Mouse (Mus musculus) kidney, embryonic 14.5 days (tissue): ENCODE measurements around the gene Olfm2. TPM values are rescaled to one million over a fixed set of nuclear protein-coding genes. Genes with fewer than 3 reads are reported as not detected.

Experiments
- ATAC-seq: fragments of 200-750 bp; cut with Nextera tagmentation; 2 replicates; pipeline ENCODE4 v1.8.0; 2017; ENCODE audit warnings: moderate number of reproducible peaks, mild to moderate bottlenecking, moderate TSS enrichment, moderate library complexity; ENCODE audit not compliant: low FRiP score, low TSS enrichment
- H3K27ac ChIP-seq: fragments of 300-500 bp; sonication (generic); 2 replicates; pipeline ENCODE4 v1.5.1; 2014; ENCODE audit warnings: low read depth, mild to moderate bottlenecking, low read length, moderate library complexity, mixed read lengths
- H3K27me3 ChIP-seq: fragments of 300-500 bp; sonication (generic); 2 replicates; pipeline ENCODE4 v1.6.1; 2014; ENCODE audit warnings: mild to moderate bottlenecking, low read length; ENCODE audit not compliant: control insufficient read depth, insufficient read depth
- H3K36me3 ChIP-seq: fragments of 300-500 bp; sonication (generic); 2 replicates; pipeline ENCODE4 v1.6.1; 2014; ENCODE audit warnings: low read length, mixed read lengths; ENCODE audit not compliant: control insufficient read depth, insufficient read depth
- H3K4me1 ChIP-seq: fragments of 300-500 bp; sonication (generic); 2 replicates; pipeline ENCODE4 v1.6.1; 2014; ENCODE audit warnings: low read length, mixed read lengths; ENCODE audit not compliant: control insufficient read depth, insufficient read depth
- H3K4me2 ChIP-seq: fragments of 300-500 bp; sonication (generic); replicated peaks from 2 replicates; pipeline ENCODE4 v1.6.1; 2014; ENCODE audit warnings: low read depth, mild to moderate bottlenecking, low read length
- H3K4me3 ChIP-seq: fragments of 300-500 bp; sonication (generic); 2 replicates; pipeline ENCODE4 v1.5.1; 2014; ENCODE audit warnings: mild to moderate bottlenecking, low read length
- H3K9ac ChIP-seq: fragments of 300-500 bp; sonication (generic); 2 replicates; pipeline ENCODE4 v1.6.1; 2014; ENCODE audit warnings: low read depth, mild to moderate bottlenecking, low read length, moderate library complexity
- H3K9me3 ChIP-seq: fragments of 300-500 bp; sonication (generic); 2 replicates; pipeline ENCODE4 v1.6.1; 2016; ENCODE audit warnings: low read length; ENCODE audit not compliant: control insufficient read depth
- WGBS: fragments of 180-500 bp; shearing (Covaris S2); extraction: QIAGEN DNeasy Blood & Tissue Kit; methylation state at CpG from one replicate; pipeline ENCODE4 v1.1.7; 2014; 5-methylcytosine and 5-hydroxymethylcytosine counted together
- polyA plus RNA-seq: library from polyadenylated mRNA; unstranded; fragments of >200 nt; fragmentation: Nextera tagmentation; extraction: Ambion mirVana; gene quantifications from 2 replicates; pipeline ENCODE4 v1.2.1, GENCODE M21; 2014

The Olfm2 gene
- polyA plus RNA-seq, 1 experiment from 2014 or later, result 5.1 TPM

DNA sequence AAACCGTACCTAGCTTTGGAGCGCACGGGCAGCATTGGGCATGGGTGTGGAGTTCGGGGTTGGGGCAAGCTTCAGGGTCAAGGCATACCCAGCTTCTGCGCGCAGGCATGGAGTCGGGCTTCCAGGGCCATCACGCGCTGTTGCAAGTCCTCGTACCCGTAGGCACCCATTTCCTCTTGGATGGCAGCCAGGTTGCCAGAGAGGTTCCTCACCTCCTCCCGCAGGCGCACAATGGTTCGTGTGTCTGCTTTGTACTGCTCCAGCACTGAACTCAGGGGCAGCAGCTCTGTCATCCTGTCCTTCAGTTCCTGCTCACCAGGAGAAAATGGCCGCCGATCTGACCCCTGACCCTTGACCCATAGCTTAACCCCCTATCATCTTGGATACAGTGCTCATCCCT is 74.1 kb downstream of the Olfm2 start:
- no peaks in the 10 kb centered on the region for H3K9me3 ChIP-seq
- WGBS, result 84% methylated on average over 16 of the region's 16 CpGs
- no peak overlapping the region for H3K9ac ChIP-seq
- H3K27me3 ChIP-seq, result no peaks in the 10 kb centered on the region
- H3K27ac ChIP-seq, result no peak overlapping the region
- H3K4me3 ChIP-seq, result no peak overlapping the region
- H3K4me2 ChIP-seq, result no peak overlapping the region
- H3K4me1 ChIP-seq, result no peaks in the 10 kb centered on the region
- ATAC-seq, result no peak
- no peaks in the 10 kb centered on the region for H3K36me3 ChIP-seq

DNA sequence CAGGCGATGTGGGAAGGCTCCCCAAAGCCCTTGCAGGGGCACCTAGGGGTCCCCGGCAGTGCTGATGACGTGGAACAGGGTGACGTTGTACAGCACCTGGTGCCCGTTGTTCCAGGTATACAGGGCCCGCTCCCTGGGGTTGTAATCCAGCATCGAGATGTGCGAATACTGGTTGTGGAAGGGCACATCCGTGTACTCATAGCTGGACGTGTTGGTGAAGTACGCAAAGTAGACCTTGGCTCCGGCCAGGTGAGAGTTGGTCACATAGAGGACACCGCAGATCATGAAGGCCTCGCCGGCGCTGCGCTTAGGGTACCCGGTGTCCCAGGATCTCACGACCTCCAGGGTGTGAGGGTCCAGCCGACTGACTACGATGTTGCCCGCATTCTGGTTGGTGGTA is 78.1 kb downstream of the Olfm2 start:
- no peak overlapping the region for H3K4me2 ChIP-seq
- no peak overlapping the region for H3K9ac ChIP-seq
- no peak overlapping the region for H3K4me3 ChIP-seq
- peaks cover 12% of the 10 kb centered on the region; the same call in 1 of the 2 replicates for H3K4me1 ChIP-seq
- H3K27ac ChIP-seq, result no peak overlapping the region
- no peaks in the 10 kb centered on the region for H3K9me3 ChIP-seq
- 92% methylated on average over 22 of the region's 22 CpGs for WGBS
- H3K27me3 ChIP-seq, result no peaks in the 10 kb centered on the region
- peaks cover 18% of the 10 kb centered on the region for H3K36me3 ChIP-seq
- ATAC-seq, result no peak

DNA sequence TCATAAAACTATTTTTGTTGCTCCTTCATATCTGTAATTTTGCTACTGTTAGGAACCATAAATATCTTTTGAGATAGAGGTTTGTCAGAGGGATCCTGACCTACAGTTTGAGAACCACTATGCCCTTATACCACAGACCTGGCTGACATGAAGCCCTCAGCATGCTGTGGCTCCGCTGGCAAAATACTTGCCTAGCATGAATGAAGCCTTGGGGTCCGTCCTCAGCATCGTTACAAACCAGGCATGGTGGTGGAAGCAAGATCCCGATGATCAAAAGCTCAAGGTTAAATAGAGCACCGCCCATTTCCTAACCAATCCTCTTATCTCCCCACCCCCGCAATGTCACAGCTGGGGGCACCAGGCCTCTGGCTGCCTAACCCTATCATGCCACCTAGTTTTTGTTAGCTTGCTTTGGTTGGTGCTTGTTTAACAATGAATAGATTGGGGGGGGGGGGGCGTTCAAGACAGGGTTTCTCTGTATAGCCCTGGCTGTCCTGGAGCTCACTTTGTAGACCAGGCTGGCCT is 79.6 kb downstream of the Olfm2 start:
- no peaks in the 10 kb centered on the region for H3K27me3 ChIP-seq
- no peak for ATAC-seq
- H3K4me2 ChIP-seq, result no peak overlapping the region

DNA sequence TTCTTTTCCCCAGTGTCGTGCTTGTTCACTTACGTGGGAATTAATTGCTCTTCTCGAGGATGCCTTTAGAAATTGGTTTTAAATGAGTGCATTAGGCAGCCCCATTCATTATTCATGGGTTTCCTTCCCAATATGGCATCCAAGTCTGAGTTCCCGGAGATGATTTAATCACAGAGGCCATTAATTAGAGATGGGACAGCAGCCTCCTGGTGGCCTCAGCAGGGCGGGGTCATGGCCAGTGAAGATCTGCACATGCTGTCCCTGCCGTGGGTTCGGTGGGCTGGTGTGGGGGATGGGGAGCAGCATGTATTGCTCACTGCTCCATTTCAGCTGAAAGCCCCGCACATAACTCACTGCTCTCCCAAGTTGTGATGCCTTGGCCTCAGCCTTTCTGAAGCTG is 80.2 kb downstream of the Olfm2 start:
- Histone ChIP-seq H3K4me1 (peaks cover 12% of the 10 kb centered on the region; the same call in 1 of the 2 replicates), H3K4me2 (no peak overlapping the region), H3K27me3 (no peaks in the 10 kb centered on the region), H3K36me3 (peaks cover 36% of the 10 kb centered on the region), H3K27ac (no peak overlapping the region), H3K9ac (no peak overlapping the region), H3K4me3 (no peak overlapping the region), H3K9me3 (no peaks in the 10 kb centered on the region)
- no peak for ATAC-seq
- 21% methylated on average over 8 of the region's 8 CpGs for WGBS

More for the DNA sequence above, 79.6 kb downstream of the Olfm2 start:
- 16% methylated on average over 7 of the region's 7 CpGs for WGBS
- no peak overlapping the region for H3K9ac ChIP-seq
- no peaks in the 10 kb centered on the region for H3K9me3 ChIP-seq
- no peak overlapping the region for H3K27ac ChIP-seq
- H3K36me3 ChIP-seq, result peaks cover 30% of the 10 kb centered on the region
- no peak overlapping the region for H3K4me3 ChIP-seq
- peaks cover 12% of the 10 kb centered on the region; the same call in 1 of the 2 replicates for H3K4me1 ChIP-seq

DNA sequence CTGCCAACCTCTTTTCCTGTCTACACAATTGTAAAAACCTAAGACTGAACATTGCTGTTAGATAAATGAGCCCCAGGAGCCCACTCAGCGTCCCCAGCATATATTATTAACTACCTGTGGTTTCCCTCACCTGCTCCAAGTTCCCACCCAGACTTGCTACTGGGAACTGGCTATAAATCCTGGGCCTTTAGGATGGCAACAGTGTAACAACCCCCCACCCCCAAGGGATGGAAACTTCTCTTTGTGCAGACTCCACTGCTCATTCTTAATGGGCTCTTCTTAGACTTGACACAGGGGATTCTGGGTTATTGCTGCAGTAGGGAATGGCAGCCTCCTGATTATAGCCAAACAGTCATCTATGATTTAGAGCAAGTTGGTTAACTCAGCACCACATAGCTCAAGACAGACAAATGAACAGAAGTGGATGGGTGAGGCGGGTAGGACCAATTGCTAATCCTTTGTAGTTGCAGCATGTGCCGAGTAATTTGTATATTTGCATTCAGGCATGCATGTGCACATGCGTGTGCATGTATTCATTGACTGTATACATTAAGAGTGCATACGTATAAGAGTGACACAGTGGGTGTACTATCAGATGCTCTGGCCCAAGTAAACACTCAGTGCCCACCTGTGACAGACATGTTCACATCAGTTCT is 81.0 kb downstream of the Olfm2 start:
- H3K27ac ChIP-seq, result no peak overlapping the region
- 73% methylated on average over 5 of the region's 5 CpGs for WGBS
- ATAC-seq, result no peak
- no peak overlapping the region for H3K9ac ChIP-seq
- H3K27me3 ChIP-seq, result no peaks in the 10 kb centered on the region
- H3K4me1 ChIP-seq, result peaks cover 12% of the 10 kb centered on the region; the same call in 1 of the 2 replicates
- no peak overlapping the region for H3K4me3 ChIP-seq
- H3K4me2 ChIP-seq, result no peak overlapping the region
- H3K36me3 ChIP-seq, result peaks cover 45% of the 10 kb centered on the region
- no peaks in the 10 kb centered on the region for H3K9me3 ChIP-seq

DNA sequence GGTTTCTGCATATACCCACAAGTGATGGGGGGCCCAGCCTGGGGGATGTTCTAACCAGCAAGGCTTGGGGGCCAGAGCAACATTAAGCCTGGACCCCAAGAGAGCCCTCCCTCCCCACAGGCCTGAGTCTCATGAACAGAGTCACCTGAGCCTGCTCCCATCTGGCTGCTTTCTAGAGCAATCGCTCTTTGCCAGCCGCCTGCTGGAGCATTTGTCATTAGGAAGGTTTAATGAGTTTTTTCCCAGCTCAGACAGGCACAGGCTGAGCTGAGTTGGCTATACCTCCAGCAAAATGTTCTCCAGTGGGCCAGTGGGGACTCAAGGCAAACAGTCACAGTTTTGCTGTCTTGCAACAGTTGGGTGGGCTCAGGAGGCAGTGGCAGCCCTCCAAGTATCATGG is 81.8 kb downstream of the Olfm2 start:
- no peaks in the 10 kb centered on the region for H3K9me3 ChIP-seq
- H3K4me3 ChIP-seq, result no peak overlapping the region
- no peak overlapping the region for H3K4me2 ChIP-seq
- H3K36me3 ChIP-seq, result peaks cover 52% of the 10 kb centered on the region
- no peak overlapping the region for H3K27ac ChIP-seq
- peak; percentile 20 for ATAC-seq
- 15% methylated on average over 2 of the region's 2 CpGs for WGBS
- H3K9ac ChIP-seq, result no peak overlapping the region
- no peaks in the 10 kb centered on the region for H3K27me3 ChIP-seq
- peaks cover 12% of the 10 kb centered on the region; the same call in 1 of the 2 replicates for H3K4me1 ChIP-seq

DNA sequence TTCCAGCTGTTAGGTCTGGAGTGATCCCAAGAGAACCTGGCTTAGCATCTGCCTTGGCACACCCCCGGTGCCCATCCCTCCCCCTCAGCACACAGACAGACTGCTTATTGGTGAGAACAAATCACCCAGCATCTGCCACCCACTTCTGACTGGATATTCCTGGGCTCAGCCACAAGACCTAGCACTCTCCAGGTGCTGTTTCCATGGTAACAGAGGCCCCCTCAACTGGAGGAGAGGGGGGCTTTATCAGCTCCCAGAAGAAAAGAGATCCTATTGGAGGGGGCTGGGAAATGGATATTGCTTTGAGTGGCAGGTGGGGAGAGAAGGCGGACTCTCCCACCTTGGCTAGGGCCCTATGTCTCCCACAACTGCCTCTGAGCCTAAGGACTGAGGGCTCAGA is 82.2 kb downstream of the Olfm2 start:
- no peak overlapping the region for H3K4me3 ChIP-seq
- 82% methylated on average over 2 of the region's 2 CpGs for whole genome bisulfite sequencing
- H3K9me3 ChIP-seq, result no peaks in the 10 kb centered on the region
- no peak overlapping the region for H3K9ac ChIP-seq
- H3K27me3 ChIP-seq, result no peaks in the 10 kb centered on the region
- no peak for ATAC-seq
- peaks cover 56% of the 10 kb centered on the region for H3K36me3 ChIP-seq
- H3K27ac ChIP-seq, result no peak overlapping the region
- H3K4me2 ChIP-seq, result no peak overlapping the region
- peaks cover 12% of the 10 kb centered on the region; the same call in 1 of the 2 replicates for H3K4me1 ChIP-seq

DNA sequence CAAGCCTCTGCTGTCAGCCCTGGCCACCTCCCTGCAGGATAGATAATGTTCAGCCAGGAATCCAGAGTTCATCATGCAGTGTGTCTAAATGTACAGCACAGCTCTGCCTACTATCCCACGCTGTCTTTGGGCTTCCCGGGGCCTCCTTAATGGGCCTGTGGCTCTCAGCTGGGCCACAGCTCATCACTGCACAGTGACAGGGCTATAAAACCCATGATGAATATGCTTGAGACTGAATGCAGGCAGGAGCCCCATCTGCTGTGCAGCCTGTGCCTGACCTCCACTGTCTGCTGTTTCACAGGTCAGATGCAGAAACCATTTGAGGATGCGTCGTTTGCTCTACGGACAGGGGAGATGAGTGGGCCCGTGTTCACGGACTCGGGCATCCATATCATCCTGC is 83.3 kb downstream of the Olfm2 start:
- H3K9ac ChIP-seq, result no peak overlapping the region
- 37% methylated on average over 8 of the region's 8 CpGs for WGBS
- H3K4me1 ChIP-seq, result peaks cover 12% of the 10 kb centered on the region; the same call in 1 of the 2 replicates
- H3K4me3 ChIP-seq, result no peak overlapping the region
- ATAC-seq, result peak; percentile 47
- H3K27ac ChIP-seq, result no peak overlapping the region
- peaks cover 62% of the 10 kb centered on the region for H3K36me3 ChIP-seq
- H3K4me2 ChIP-seq, result no peak overlapping the region
- H3K9me3 ChIP-seq, result no peaks in the 10 kb centered on the region
- H3K27me3 ChIP-seq, result no peaks in the 10 kb centered on the region

DNA sequence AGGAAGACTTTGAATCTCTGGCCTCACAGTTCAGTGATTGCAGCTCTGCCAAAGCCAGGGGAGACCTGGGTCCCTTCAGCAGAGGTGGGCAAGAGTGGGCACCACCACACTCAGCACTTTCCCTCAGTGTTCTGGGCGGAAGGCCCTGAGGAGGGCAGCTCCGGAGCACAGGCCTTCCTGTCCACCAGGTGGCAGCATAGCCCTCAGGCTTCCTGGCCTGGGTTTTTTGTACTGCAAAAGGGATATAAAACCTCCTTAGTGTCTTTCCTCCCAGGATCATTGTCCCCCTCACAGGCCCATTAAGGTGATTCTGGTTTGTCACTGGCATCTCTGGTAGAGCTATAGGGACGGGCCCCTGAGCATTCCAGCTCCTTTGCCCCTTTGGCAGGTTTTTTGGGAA is 83.8 kb downstream of the Olfm2 start:
- Histone ChIP-seq H3K36me3 (peaks cover 68% of the 10 kb centered on the region), H3K4me2 (no peak overlapping the region), H3K9ac (no peak overlapping the region), H3K27ac (no peak overlapping the region), H3K4me1 (peaks cover 12% of the 10 kb centered on the region; the same call in 1 of the 2 replicates), H3K27me3 (no peaks in the 10 kb centered on the region), H3K9me3 (no peaks in the 10 kb centered on the region), H3K4me3 (no peak overlapping the region)
- ATAC-seq, result no peak; the same call in 1 of the 2 replicates
- 59% methylated on average over 3 of the region's 3 CpGs for WGBS
